In genomic region chr11:120238306-120238705, GRCm38 (mm10) we compare ENCODE assay signal across 8 mouse cellular contexts. TPM values are rescaled to one million over a fixed set of nuclear protein-coding genes. Genes with fewer than 3 reads are reported as not detected.
A peak's percentile ranks its signal among the peaks of the same experiment; 100 is the strongest.
DNase-seq lines count a peak whose midpoint lies in the region; ATAC-seq and TF ChIP-seq lines count a peak whose summit lies in the region.
"Had no signal": no experiment of that assay in that cellular context is flagged by ENCODE, and none has a peak within 500 bp of the region (broad histone marks: within the 10 kb centered on the region; RNA-seq: fewer than 3 reads in every experiment).

No protein-coding gene starts in this region.

- no peak for TF ChIP-seq CTCF in lung, embryonic 14.5 days (IDR thresholded peaks at IDR 0.05; ENCODE audit: low read depth)

- intact Hi-C loops in left cerebral cortex, postnatal 10 days (cut with DNase I), result no loop called here

- DNase-seq in lung, embryonic 14.5 days, result no peak
- no peak for DNase-seq in lung, adult 18-20 months
- no peak for DNase-seq in limb, embryonic 14.5 days (ENCODE audit: low spot score)
- DNase-seq in thymus, postnatal 25 days, result no peak
- DNase-seq in left cerebral cortex, postnatal 10 days (ENCODE audit: extremely low spot score in 1 of 2, low spot score in 2 of 2), result no peak

- no peaks in the 10 kb centered on the region for H3K9me3 ChIP-seq in lung, embryonic 14.5 days (ENCODE audit: low read depth, low read length)
- no peaks in the 10 kb centered on the region for H3K9me3 ChIP-seq in forebrain, embryonic 15.5 days
- no peaks in the 10 kb centered on the region for H3K9me3 ChIP-seq in limb, embryonic 14.5 days (ENCODE audit: control insufficient read depth, low read length)
- H3K9me3 ChIP-seq in stomach, embryonic 15.5 days, result no peaks in the 10 kb centered on the region

- TF ChIP-seq POLR2A in limb, embryonic 14.5 days (IDR thresholded peaks at IDR 0.05; ENCODE audit: borderline replicate concordance, extremely low read depth, insufficient read depth, insufficient read length), result no peak

- no peaks in the 10 kb centered on the region for H3K27me3 ChIP-seq in lung, embryonic 14.5 days (ENCODE audit: insufficient read depth, low read length)
- H3K27me3 ChIP-seq in forebrain, embryonic 15.5 days, result no peaks in the 10 kb centered on the region
- H3K27me3 ChIP-seq in limb, embryonic 14.5 days (ENCODE audit: control insufficient read depth, insufficient read depth, low read length), result no peaks in the 10 kb centered on the region
- H3K27me3 ChIP-seq in stomach, embryonic 15.5 days (replicated peaks), result no peaks in the 10 kb centered on the region

- WGBS in lung, embryonic 14.5 days, result 23% methylated on average over 8 of the region's 8 CpGs
- 5% methylated on average over 8 of the region's 8 CpGs for WGBS in forebrain, embryonic 15.5 days
- 14% methylated on average over 8 of the region's 8 CpGs for WGBS in limb, embryonic 14.5 days
- 25% methylated on average over 8 of the region's 8 CpGs for WGBS in stomach, embryonic 15.5 days

- peak overlapping the region; percentile 100 for H3K9ac ChIP-seq in lung, embryonic 14.5 days
- H3K9ac ChIP-seq in forebrain, embryonic 15.5 days (replicated peaks), result peak overlapping the region; percentile 98
- peak overlapping the region; percentile 99 for H3K9ac ChIP-seq in limb, embryonic 14.5 days (ENCODE audit: low read depth, low read length, severe bottlenecking)
- no peak overlapping the region for H3K9ac ChIP-seq in stomach, embryonic 15.5 days

- H3K36me3 ChIP-seq in lung, embryonic 14.5 days (ENCODE audit: insufficient read depth), result peaks cover 6% of the 10 kb centered on the region; the same call in 1 of the 2 replicates
- H3K36me3 ChIP-seq in forebrain, embryonic 15.5 days, result no peaks in the 10 kb centered on the region
- 0 out of 2 replicates have a peak, but pooled peaks cover 10% of the 10 kb centered on the region for H3K36me3 ChIP-seq in limb, embryonic 14.5 days (ENCODE audit: control insufficient read depth, insufficient read depth, low read length)
- H3K36me3 ChIP-seq in stomach, embryonic 15.5 days, result no peaks in the 10 kb centered on the region

- no peak for ATAC-seq in lung, embryonic 14.5 days (ENCODE audit: insufficient read depth)
- ATAC-seq in forebrain, embryonic 15.5 days (replicated peaks), result no peak
- ATAC-seq in limb, embryonic 14.5 days (ENCODE audit: low FRiP score, low read depth), result no peak
- ATAC-seq in stomach, embryonic 15.5 days (ENCODE audit: insufficient read depth, low FRiP score, low read depth), result no peak
- ATAC-seq: activated CD4-positive, CD25-positive, alpha-beta regulatory T cell, adult 4 months had no signal

- H3K27ac ChIP-seq in lung, embryonic 14.5 days (ENCODE audit: low read depth), result peak overlapping the region; percentile 96
- H3K27ac ChIP-seq in forebrain, embryonic 15.5 days (replicated peaks), result peak overlapping the region; percentile 74; the same call in 1 of the 2 replicates
- peak overlapping the region; percentile 81 for H3K27ac ChIP-seq in limb, embryonic 14.5 days (replicated peaks; ENCODE audit: low read depth, low read length)
- H3K27ac ChIP-seq in stomach, embryonic 15.5 days, result peak overlapping the region; percentile 86

- peak overlapping the region; percentile 99 for H3K4me2 ChIP-seq in lung, embryonic 14.5 days
- peak overlapping the region; percentile 93 for H3K4me2 ChIP-seq in forebrain, embryonic 15.5 days (replicated peaks)
- peak overlapping the region; percentile 96 for H3K4me2 ChIP-seq in limb, embryonic 14.5 days (replicated peaks; ENCODE audit: low read depth, low read length, severe bottlenecking)
- H3K4me2 ChIP-seq in stomach, embryonic 15.5 days, result peak overlapping the region; percentile 94

- H3K4me1 ChIP-seq in lung, embryonic 14.5 days (ENCODE audit: insufficient read depth), result peaks cover 50% of the 10 kb centered on the region
- peaks cover 57% of the 10 kb centered on the region for H3K4me1 ChIP-seq in forebrain, embryonic 15.5 days
- peaks cover 50% of the 10 kb centered on the region for H3K4me1 ChIP-seq in limb, embryonic 14.5 days (ENCODE audit: control insufficient read depth, insufficient read depth, low read length)
- peaks cover 44% of the 10 kb centered on the region for H3K4me1 ChIP-seq in stomach, embryonic 15.5 days

- H3K4me3 ChIP-seq in lung, embryonic 14.5 days (ENCODE audit: low read depth, low read length), result peak overlapping the region; percentile 96
- peak overlapping the region; percentile 91 for H3K4me3 ChIP-seq in forebrain, embryonic 15.5 days
- peak overlapping the region; percentile 83 for H3K4me3 ChIP-seq in limb, embryonic 14.5 days (replicated peaks; ENCODE audit: low read length)
- H3K4me3 ChIP-seq in stomach, embryonic 15.5 days (replicated peaks), result peak overlapping the region; percentile 14; the same call in 1 of the 2 replicates

RNA-seq across cellular contexts. Expression of gene Bahcc1, which starts 5.6 kb away (rescaled TPM):
- 14.3 and 15.6 TPM in 2 replicates for polyA plus RNA-seq in lung, embryonic 14.5 days (2014; fragmentation: Nextera tagmentation; extraction: Ambion mirVana)
- 15.4 and 16.1 TPM in 2 replicates for polyA plus RNA-seq in forebrain, embryonic 15.5 days (2015; fragmentation: Nextera tagmentation; extraction: Ambion mirVana)
- polyA plus RNA-seq in limb, embryonic 14.5 days (2012; rRNA removed), result 22.9 and 28.3 TPM in 2 replicates
- polyA plus RNA-seq in limb, embryonic 14.5 days (2014; fragmentation: Nextera tagmentation; extraction: Ambion mirVana), result 14.0 and 14.9 TPM in 2 replicates
- 7.2 and 7.9 TPM in 2 replicates for polyA plus RNA-seq in stomach, embryonic 15.5 days (2015; fragmentation: Nextera tagmentation; extraction: Ambion mirVana)
- total RNA-seq in left cerebral cortex, postnatal 10 days (2021), result 10 to 100 TPM; 19.7 to 20.6 TPM
- polyA plus RNA-seq: activated CD4-positive, CD25-positive, alpha-beta regulatory T cell, adult 4 months had no signal

Comparison
In these comparisons a context has a peak if more than half of its experiments do, and no peak if none do; other contexts are left out.
1. H3K4me3 ChIP-seq: peak in every context shown above with its lines; median percentile 96 in lung, embryonic 14.5 days; 91 in forebrain, embryonic 15.5 days; 83 in limb, embryonic 14.5 days; 14 in stomach, embryonic 15.5 days.